Mouse (Mus musculus) thymus, postnatal 14 days (tissue): Measurements from ENCODE around the gene Rest.

ENCODE experiments used
- DNase-seq: peaks from one replicate; pipeline ENCODE4 v3.0.0; 2021

The Rest gene

DNA sequence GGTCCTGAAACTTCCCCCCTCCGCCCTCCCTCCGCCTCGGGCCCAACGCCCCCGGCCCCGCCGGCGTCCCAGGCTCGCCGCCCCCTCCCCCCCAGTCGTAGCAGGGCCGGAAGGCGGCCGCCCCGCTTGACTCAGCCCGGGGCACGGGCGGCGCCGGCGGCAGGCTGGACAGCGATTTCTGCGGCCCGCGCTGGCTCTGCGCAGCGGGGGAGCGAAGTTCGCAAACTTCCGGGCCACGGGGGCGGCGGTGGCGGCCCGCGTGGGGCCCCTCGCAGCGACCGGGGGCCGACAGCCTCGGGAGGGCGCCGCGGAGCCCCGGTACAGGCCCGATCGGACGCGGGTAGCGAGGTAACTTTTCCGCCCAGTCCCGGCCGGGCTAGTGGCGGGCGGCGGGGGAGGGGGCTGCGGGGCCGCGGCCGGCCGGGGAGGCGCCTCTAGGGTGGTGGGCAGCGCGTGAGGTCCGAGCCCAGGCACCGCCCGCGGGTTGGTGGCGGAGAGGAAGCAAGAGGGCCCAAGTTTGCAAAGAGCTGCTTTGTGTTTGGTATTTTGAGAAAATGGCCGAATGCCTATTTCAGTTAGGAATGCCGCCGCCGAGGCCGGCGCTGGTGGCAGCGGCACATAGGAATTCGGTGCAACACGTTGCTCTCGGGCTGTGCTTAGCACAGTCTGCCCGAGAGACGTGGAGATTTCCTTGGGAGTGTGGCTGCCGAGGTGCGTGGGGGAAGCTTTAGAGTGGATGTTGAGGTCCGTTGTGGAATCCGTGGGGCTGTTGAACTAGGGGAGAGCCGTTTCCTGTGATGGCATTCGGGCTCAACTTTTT lies 985 bp downstream of the Rest start:
- DNase-seq = peak; percentile 76

DNA sequence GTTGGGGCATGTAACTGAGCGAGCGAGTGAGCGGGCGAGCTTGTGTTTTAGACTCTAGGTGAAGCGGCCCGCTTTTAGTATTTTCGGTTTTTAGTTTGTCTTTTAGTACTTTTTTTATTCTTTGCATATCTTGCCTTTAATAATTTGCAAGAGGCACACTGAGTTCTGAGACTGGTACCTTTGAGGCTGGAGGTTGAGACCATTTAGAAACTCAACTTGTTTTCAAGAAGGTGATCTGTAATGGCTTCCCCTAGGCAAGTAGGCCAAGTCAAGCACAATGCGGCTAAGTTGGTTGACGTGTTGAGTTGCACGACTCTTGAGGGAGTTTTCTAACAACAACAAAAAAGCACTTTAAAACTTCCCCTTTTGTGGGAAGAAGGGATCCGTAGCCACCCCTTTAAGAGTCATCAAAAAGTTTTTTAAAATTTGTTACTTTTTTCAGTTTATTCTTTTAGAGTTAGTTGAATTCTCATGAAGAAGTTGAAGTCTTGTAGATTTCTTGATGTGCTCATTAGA lies 1.7 kb downstream of the Rest start:
- DNase-seq = peak; percentile 38

DNA sequence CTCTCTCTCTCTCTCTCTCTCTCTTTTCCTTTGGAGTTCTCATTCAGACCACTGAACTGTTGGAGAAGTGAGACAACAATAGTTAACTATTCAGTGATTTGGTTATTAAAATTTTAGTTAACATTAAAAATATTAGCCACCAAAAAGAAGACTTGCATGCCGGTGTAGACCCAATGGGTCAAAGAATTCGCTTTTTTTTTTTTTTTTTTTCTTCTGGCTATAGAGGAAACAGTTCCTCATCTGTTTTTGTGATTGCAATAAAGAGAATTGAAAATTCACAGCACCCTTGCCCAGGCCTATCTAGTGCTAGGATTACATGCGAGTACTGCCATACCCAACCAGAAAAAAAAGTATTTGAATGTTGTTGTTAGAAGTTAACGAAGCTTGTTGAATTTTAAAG lies 2.1 kb downstream of the Rest start:
- no peak for DNase-seq

DNA sequence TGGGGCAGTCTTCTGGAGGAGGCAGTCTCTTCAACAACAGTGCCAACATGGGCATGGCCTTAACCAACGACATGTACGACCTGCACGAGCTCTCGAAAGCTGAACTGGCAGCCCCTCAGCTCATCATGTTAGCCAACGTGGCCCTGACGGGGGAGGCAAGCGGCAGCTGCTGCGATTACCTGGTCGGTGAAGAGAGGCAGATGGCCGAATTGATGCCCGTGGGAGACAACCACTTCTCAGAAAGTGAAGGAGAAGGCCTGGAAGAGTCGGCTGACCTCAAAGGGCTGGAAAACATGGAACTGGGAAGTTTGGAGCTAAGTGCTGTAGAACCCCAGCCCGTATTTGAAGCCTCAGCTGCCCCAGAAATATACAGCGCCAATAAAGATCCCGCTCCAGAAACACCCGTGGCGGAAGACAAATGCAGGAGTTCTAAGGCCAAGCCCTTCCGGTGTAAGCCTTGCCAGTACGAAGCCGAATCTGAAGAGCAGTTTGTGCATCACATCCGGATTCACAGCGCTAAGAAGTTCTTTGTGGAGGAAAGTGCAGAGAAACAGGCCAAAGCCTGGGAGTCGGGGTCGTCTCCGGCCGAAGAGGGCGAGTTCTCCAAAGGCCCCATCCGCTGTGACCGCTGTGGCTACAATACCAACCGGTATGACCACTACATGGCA lies 2.8 kb downstream of the Rest start:
- DNase-seq = peak; percentile 15

DNA sequence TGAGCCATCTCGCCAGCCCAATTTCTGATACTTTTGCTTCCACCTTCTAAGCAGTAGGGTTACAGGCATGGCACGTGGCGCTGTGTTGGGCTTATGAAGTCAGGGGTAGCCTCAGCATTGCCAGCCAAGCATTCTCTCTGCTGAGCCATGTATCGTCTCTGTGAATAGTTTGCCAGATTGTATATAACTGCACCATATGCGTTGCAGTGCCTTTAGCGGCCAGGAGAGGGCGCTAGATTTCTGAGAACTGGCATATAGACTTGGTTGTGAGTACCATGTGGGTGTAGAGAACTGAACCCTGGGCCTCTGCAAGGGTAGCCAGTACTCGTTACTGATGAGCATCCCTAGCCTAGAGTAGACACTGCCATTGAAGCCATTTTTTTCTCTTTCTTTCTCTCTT lies 4.1 kb downstream of the Rest start:
- DNase-seq = peak; percentile 42

DNA sequence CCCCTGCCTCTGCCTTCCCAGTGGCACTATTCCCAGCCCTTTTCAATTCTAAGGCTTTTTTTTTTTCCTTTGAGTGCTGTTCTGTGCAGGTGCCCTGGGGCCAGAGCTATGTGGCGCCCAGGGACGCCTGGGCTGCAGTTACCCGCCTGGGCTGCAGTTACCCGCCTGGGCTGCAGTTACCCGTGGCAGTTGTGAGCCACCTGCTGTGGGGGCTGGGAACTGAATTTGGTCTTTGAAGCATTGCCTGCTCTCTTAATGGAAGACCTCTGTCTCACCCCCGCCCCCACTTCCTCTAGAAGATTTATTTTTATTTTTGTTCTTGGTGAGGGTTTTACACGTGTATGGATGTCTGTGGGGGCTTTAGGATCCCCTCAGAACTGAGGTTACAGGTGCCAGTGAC lies 7.9 kb downstream of the Rest start:
- DNase-seq = peak; percentile 87

DNA sequence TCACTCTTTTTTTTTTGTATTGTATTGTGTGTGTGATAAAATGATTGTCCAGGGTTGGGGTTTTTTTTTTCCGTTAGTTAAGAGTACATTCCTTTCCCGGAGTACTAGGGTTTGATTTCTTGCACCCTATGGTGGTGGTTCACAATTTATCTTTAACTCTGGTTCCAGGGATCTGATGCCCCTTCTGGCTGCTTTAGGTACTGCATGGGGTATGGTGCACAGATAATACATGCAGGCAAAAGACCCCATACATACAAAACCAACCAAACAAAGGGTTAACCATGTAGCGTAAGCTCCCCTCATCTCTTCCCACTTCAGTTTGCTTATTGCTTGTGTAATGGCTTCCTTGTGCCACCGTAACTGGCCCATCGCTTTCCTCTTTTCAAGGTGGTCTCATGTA lies 10.7 kb downstream of the Rest start:
- peak; percentile 73 for DNase-seq

DNA sequence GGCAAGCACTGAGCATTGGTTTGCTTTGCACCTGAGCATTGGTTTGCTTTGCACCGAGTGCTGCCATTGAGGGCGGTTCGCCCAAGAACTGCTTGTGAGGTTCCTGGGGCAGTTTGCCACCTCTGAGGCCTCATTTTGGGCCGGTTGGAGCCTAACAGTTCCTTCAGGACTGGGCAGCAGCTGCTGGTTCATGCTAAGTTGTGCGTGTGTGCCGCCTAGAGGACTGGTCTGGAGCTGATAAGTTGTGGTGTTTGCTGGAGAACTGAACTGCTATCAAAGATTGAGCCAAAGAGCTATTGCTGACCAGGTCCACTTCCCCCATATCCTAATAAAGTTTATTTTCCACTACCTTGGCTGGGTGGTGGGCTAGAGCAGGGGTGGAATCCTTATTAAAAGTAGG lies 11.9 kb downstream of the Rest start:
- no peak for DNase-seq

DNA sequence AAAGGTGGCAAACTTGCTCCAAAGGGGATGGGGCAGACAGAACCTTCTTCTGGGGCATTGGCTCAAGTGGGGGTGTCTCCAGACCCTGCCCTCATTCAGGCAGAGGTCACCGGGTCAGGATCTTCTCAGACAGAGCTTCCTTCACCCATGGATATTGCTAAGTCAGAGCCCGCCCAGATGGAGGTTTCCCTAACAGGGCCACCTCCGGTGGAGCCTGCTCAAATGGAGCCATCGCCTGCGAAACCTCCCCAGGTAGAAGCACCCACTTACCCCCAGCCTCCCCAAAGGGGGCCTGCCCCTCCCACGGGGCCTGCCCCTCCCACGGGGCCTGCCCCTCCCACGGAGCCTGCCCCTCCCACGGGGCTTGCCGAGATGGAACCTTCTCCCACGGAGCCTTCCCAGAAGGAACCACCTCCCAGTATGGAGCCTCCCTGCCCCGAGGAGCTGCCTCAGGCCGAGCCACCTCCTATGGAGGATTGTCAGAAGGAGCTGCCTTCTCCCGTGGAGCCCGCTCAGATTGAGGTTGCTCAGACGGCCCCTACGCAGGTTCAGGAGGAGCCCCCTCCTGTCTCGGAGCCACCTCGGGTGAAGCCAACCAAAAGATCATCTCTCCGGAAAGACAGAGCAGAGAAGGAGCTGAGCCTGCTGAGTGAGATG lies 16.4 kb downstream of the Rest start:
- no peak for DNase-seq

DNA sequence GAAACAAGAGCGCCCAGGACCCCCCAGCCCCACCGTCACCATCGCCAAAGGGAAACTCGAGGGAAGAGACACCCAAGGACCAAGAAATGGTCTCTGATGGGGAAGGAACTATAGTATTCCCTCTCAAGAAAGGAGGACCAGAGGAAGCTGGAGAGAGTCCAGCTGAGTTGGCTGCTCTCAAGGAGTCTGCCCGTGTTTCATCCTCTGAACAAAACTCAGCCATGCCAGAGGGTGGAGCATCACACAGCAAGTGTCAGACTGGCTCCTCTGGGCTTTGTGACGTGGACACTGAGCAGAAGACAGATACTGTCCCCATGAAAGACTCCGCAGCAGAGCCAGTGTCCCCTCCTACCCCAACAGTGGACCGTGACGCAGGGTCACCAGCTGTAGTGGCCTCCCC lies 17.0 kb downstream of the Rest start:
- no peak for DNase-seq

DNA sequence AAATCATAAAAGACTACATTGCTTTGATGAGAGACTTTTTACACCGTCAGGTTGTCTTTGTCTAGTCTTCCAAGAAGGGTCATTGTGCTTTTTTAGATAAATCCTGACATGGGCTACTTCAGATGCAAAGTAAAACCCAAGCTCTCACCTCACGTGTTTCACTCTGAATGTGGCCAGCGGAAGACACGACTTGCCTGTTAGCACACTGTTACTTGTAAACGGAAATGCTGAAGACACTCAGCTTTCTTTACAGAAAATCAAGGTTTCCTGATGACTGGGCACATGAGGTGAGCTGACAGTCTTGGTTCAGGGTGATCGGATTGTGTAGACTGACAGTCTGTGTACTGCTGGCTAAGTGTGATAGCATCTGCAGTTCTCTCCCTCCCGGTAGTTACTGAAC lies 20.4 kb downstream of the Rest start:
- DNase-seq = no peak

DNA sequence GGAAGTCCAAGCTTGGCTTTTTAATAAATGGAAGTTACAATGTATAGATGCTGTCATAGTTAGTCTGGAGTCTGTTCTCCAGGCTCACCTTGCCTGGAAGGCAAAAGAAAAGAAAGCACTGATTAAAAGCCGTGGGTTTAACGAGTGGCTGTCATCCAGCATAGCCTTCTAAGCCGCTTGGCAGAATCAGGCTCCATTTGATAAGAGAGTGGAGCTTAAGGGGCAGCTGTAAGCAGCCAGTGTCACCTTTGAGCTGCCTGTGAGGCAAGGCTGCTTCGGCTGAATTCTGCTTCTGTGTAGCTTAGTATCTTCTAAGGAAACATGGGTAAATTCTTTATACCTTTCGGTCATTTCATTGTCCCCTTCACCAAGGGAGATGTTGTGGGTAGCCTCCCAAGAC lies 21.6 kb downstream of the Rest start:
- no peak for DNase-seq

DNA sequence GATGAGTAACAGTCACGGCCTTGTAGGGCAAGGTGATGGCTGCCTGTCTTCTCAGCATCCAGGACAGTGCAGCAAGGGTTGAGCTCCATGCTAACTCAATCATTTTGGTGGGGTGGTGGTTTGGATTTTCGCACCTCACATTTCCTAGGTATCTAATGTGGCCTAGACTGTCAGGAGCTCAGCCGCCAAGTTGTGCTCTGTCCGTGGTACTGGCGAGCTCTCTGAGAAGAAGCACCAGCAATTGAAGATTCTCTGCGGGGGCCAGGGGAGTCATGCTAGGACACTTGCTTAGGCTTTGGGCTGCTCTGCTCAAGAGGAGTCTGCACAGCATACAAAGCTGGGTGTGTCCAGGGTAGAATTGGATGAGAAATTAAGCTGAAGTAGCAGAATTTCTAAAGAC lies 22.6 kb downstream of the Rest start:
- DNase-seq = no peak

DNA sequence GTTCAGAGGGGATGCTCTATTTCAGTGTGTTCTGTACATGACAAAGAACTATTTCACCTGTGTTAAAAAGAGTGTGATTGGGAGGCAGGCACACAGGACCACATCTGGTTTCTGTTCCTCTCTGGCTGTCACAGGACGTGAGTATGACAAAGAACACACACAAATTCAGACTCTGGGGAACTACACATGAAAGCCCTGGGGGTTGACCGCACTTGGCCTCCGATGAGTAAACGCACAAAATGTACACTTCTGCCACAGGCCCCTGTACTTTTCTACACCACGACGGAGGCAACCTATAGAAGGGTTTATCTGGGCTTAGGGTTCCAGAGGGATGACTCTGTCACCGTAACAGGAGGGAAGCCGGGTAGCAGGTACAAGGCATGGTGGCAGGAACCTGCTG lies 24.4 kb downstream of the Rest start:
- DNase-seq = no peak

DNA sequence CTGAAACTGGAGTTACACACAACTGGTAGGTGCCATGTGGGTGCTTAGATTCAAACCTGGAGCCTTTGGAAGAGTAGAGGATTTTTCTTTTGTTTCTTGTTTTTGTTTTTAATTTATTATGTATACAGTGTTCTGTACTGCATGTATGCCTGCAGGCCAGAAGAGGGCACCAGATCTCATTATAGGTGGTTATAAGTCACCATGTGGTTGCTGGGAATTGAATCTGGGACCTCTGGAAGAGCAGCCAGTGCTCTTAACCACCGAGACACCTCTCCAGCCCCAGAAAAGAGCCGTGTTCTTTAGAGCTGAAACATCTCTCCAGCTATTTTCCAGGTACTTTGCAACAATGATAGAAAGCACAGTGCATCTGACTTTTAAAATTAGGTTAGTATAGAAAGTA lies 25.3 kb downstream of the Rest start:
- no peak for DNase-seq

DNA sequence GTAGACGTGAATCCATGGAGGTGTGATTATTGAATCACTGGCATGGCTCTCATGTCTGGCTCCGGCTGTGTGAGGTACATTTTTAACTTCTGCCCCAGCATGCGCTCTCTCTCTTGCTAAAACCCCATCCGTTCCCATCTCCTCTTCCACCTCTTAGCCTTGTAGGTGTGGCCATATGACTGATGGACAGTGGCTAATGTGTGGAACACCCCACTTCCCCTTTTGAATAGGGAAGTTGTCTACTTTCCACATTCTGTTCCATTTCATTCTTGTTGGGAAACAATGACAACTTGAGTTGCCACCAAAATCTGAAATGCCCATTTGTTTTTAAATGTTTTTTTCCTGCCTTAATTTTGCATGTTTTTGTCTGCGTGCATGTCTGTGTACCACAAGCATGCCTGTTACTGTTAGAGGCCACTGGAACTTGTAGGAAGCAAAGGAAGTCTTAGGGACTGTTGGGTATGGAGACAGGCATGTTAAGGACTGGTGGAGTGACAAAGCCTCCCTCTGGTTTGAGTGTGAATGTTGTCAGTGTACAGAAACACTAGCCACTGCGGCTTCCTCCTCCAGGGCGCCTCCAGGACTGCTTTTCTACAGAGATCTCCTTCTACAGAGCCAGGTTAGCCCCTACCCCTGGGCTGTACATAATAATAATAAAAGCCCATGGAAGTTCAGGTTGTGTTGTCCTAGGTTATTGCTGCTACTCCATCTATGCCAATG lies 27.7 kb downstream of the Rest start:
- no peak for DNase-seq

DNA sequence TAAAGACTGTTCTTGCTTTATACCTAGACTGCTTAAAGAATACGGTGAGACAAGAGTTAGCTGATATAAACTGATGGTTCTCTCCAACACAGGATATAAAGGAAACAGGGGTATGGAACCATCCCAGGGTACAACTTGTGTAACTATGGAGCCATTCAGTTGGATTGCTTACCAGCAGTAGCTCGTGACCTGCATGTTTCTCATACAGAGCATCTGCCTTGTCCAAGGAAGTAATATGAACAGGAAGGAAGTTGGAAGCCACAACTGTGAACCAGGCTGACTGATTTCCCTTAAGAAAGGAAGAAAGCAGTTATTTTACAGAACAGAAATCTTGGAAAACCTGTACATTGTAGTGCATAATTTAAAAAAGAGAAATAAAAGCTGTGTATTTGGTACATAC lies 34.2 kb downstream of the Rest start:
- DNase-seq = no peak

DNA sequence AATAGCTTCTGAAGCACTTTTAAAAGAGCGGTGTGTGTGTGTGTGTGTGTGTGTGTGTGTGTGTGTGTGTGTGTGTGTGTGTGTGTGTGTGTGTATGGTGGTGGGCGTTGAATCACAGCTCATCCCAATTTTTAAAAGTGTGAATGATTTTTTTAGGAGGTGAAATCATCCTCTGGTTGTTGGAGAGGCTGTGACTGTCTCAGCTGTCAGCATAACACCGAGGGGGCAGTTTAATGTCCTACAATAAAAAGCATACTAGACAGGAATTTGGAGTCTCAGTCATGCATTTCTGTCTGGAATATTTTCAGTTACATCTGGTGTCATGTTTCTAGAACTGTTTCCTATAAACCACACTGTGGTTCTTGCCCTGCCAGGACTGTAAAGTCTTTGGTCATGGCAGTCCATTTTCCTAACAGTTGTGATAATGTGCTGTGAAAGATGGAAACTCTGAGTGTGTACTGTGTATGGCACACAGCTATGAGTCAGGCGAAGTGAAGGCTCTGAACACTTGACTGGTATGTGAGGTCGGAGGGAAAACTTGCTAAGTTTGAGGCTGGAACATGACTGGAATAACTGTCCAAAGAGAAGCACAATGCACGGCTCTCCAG lies 36.1 kb downstream of the Rest start:
- DNase-seq = no peak

DNA sequence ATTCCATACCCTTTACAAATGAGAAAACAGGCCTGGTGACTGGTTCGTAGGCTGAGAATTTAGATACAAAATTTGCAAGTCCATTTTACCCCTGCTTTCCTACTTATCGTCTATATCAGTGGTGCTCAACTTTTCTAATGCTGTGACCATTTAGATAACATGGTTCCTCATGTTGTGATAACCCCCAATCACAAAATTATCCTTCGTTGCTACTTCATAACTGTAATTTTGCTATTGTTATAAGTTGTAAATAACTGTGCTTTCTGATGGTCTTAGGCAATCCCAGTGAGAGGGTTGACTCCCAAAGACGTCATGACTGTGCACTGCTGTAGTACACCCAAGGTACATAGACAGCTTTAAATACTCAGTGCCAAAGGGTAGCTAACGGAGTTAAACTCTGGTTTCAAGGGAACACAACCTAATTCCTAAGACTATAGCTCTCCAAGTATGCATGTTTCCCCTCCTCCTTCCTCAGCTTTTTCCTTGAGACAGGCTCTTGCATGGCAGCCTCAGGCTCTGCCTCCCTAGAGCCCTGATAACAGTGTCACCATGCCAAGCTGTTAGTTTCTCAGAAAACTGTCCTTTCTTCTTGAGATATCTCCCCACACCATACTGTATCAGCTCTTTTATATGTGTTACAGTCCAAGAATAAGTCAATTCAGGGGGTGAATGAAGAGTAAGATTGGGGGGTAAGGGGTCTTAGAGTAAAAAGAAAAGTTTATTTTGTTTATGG lies 42.7 kb downstream of the Rest start:
- no peak for DNase-seq

DNA sequence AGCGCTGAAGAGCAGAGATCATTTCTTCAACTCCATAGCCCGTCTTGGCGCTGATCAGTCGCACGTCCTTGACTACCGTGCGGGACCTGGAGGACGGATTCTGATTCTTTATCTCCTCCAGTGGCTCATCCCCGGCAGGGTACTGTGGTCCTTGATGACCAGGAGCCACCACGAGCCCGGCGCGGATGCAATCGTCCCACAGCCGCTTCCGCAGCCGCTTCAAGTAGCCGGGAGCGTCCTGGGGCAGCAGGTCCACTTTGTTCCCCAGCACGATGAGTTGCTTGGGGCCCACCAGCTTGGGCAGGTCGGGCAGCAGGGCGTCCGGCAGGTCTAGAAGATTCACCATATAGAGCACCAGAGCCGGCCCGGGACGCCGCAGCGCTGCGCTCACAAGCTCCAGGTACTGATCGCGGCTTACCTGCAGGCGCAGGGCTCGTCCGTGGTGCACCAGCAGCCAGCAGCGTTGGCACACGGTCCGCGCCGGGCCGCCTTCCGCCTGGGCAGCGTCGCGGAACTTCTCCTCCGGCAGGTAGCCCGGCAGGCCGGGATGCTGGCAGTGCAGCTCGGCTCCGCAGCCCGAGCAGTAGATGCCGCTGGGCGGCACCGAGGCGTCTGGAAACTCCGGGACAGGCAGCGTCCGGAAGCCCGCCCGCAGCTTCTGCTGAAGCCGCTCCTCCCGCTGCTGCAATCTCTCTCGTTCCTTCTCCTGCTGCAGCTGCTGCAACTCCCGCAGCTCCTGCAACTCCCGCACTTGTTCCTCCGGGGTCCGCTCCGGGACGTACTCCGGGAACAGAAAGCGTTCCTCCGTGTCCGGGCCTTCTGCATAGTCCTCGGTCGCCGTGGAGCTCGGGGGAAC lies 44.0 kb downstream of the Rest start:
- DNase-seq = peak; percentile 65
